Mouse (Mus musculus): ENCODE measurements around the gene Cavin1.

The Cavin1 gene

GRCm38 (mm10) chr11:100908567-100908966, 62.1 kb downstream of the Cavin1 start:
- no peak for DNase-seq

- DNase-seq, result peak; percentile 53 to 70
Measured at GRCm38 (mm10) chr11:100908112-100908511, 62.6 kb downstream of the Cavin1 start.

GRCm38 (mm10) chr11:100906885-100907284, 63.8 kb downstream of the Cavin1 start:
- DNase-seq, result no peak

Data from kidney, postnatal 25 days (tissue).